Mouse (Mus musculus) heart, embryonic 11.5 days (tissue): ENCODE measurements around the gene Alcam. TPM values are rescaled to one million over a fixed set of nuclear protein-coding genes. Genes with fewer than 3 reads are reported as not detected.

Experiments
- ATAC-seq: fragments of 200-750 bp; cut with Nextera tagmentation; replicated peaks from 2 replicates; pipeline ENCODE4 v1.8.0; 2017; ENCODE audit warnings: moderate library complexity; ENCODE audit not compliant: insufficient number of reproducible peaks, low FRiP score, low TSS enrichment
- H3K27ac ChIP-seq: fragments of 300-500 bp; sonication (generic); 2 replicates; pipeline ENCODE4 v1.5.1; 2014; ENCODE audit warnings: mild to moderate bottlenecking, low read depth, low read length
- H3K27me3 ChIP-seq: fragments of 300-500 bp; sonication (generic); 2 replicates; pipeline ENCODE4 v1.6.1; 2014; ENCODE audit warnings: mild to moderate bottlenecking, low read length, mixed read lengths; ENCODE audit not compliant: control insufficient read depth, insufficient read depth
- H3K36me3 ChIP-seq: fragments of 300-500 bp; sonication (generic); 2 replicates; pipeline ENCODE4 v1.6.1; 2014; ENCODE audit warnings: mild to moderate bottlenecking, low read length, moderate library complexity, mixed read lengths; ENCODE audit not compliant: control insufficient read depth, insufficient read depth
- H3K4me1 ChIP-seq: fragments of 300-500 bp; sonication (generic); 2 replicates; pipeline ENCODE4 v1.6.1; 2014; ENCODE audit warnings: low read length; ENCODE audit not compliant: control insufficient read depth, insufficient read depth
- H3K4me2 ChIP-seq: fragments of 300-500 bp; sonication (generic); 2 replicates; pipeline ENCODE4 v1.6.1; 2014; ENCODE audit warnings: mild to moderate bottlenecking, moderate library complexity
- H3K4me3 ChIP-seq: fragments of 300-500 bp; sonication (generic); 2 replicates; pipeline ENCODE4 v1.5.1; 2014; ENCODE audit warnings: low read depth, low read length
- H3K9ac ChIP-seq: fragments of 300-500 bp; sonication (generic); 2 replicates; pipeline ENCODE4 v1.6.1; 2014; ENCODE audit warnings: mild to moderate bottlenecking, low read depth, low read length, moderate library complexity
- H3K9me3 ChIP-seq: fragments of 300-500 bp; sonication (generic); replicated peaks from 2 replicates; pipeline ENCODE4 v1.6.1; 2016; ENCODE audit warnings: low read length; ENCODE audit not compliant: control insufficient read depth
- WGBS: fragments of 180-500 bp; shearing (Covaris S2); extraction: QIAGEN DNeasy Blood & Tissue Kit; methylation state at CpG from one replicate; pipeline ENCODE4 v1.1.7; 2014; ENCODE audit not compliant: insufficient replicate concordance; 5-methylcytosine and 5-hydroxymethylcytosine counted together
- polyA plus RNA-seq: library from polyadenylated mRNA; unstranded; fragments of >200 nt; fragmentation: Nextera tagmentation; extraction: Ambion mirVana; gene quantifications from 2 replicates; pipeline ENCODE4 v1.2.1, GENCODE M21; 2014

The Alcam gene
- polyA plus RNA-seq, 1 experiment from 2014 or later: 42.3 TPM

DNA sequence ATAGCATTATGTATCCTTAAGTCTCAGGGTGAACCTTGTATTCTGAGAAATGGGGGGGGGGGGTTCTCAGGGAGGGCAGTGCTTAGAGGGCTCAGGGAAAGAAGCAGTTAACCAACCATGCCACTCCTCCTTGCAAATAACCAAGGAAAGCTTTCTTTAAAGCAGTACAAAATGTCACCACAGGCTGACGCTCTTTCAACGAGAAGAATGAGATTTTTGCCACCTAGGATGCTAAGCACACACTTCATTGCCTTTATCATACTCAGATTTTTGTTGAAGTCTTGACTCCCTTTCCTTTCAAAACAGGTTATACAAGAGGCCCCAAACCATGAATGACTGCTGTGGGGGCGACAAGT is 4.0 kb downstream of the Alcam start:
- Histone ChIP-seq H3K9me3 (no peaks in the 10 kb centered on the region), H3K36me3 (no peaks in the 10 kb centered on the region), H3K4me3 (peak overlapping the region; percentile 78), H3K4me1 (0 out of 2 replicates have a peak, but pooled peaks cover 3% of the 10 kb centered on the region), H3K9ac (peak overlapping the region; percentile 67; the same call in 1 of the 2 replicates), H3K27me3 (no peaks in the 10 kb centered on the region), H3K27ac (peak overlapping the region; percentile 62), H3K4me2 (peak overlapping the region; percentile 79)
- no peak for ATAC-seq
- 1% methylated on average over 3 of the region's 3 CpGs for WGBS

DNA sequence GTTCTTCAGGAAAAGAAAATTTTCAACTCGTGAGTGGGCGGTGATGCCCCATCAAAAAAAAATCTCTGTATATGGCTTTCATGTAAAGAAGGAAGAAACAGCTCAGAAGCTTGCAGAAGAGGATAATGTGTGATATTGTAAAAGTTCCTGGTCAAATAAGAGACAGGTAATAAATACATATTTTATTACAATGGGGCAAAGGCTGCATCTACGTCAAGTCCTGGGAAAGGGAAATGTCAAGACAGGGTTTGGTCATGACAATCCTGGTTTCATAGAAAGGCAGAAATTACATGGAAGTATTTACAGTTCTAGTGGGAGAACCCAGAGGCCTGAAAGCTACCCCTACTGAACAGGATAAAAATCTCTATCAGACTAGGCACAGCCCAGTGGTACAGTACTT is 7.9 kb downstream of the Alcam start:
- no peak for ATAC-seq
- Histone ChIP-seq H3K27ac (no peak overlapping the region), H3K4me1 (0 out of 2 replicates have a peak, but pooled peaks cover 5% of the 10 kb centered on the region), H3K4me3 (no peak overlapping the region), H3K27me3 (no peaks in the 10 kb centered on the region), H3K36me3 (no peaks in the 10 kb centered on the region), H3K4me2 (no peak overlapping the region), H3K9ac (no peak overlapping the region), H3K9me3 (no peaks in the 10 kb centered on the region)
- WGBS: 83% methylated on average over 3 of the region's 3 CpGs

DNA sequence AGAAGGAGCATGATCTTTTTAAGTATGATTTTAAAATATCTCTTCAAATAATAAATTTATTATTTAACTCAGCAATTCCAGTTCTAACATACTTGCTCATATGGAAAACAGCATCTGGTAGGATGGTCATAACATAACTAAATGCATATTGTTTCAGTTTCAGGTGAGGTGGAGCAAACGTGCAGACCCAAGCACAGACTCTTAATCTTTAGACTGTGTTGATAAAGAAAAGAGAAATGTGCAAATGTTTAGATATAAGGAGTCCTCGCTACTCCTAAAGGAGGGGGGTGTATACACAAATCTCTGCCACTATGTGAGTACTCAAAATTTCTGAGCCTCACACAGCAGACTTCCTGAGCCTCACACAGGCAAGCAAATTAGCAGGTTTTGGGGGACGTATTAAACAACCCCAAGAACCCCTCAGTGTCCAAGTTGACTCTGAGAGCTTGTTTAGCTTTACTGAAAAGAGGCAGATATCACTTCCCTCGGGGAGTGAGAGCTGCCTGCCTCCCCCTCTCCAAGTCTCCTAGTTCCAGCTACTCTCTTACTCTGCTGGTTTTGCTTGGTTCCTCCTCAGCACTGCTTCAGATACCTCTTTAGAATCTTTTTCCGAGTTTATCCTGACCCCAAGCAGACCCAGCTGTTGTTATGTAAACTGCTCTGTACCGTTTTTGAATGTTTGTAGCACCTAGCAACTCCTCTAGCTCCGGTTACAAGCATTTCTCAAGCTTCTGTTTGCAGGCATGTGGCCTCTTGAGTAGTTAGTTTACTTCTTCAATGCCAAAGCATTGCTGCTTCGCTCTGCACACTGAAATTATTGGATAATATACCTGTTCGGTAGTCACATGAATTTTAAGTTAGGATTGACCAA is 10.0 kb downstream of the Alcam start:
- Histone ChIP-seq H3K9me3 (no peaks in the 10 kb centered on the region), H3K27ac (no peak overlapping the region), H3K9ac (no peak overlapping the region), H3K4me1 (0 out of 2 replicates have a peak, but pooled peaks cover 4% of the 10 kb centered on the region), H3K36me3 (no peaks in the 10 kb centered on the region), H3K4me2 (no peak overlapping the region), H3K4me3 (no peak overlapping the region), H3K27me3 (no peaks in the 10 kb centered on the region)
- ATAC-seq: no peak
- WGBS: 39% methylated on average over 9 of the region's 9 CpGs

DNA sequence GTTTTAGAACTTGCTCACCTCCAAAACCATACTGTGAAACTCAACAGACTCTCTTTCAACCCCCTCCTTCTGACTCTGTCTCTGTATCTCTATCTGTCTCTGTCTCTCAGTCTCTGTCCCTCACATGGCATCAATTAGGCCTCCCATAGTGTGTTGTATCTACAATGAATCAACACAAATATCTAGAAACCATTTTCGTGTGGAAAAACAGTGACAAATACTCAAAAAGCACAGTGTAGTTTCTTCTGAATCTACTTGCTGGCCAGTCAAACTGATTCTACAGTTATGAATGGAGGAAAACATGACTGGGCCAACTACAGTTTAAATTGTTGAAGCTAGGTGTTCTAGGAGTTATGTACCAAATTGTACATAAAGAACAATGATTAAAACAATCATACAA is 10.8 kb downstream of the Alcam start:
- Histone ChIP-seq H3K27ac (no peak overlapping the region), H3K9ac (no peak overlapping the region), H3K4me1 (0 out of 2 replicates have a peak, but pooled peaks cover 2% of the 10 kb centered on the region), H3K36me3 (no peaks in the 10 kb centered on the region), H3K4me3 (no peak overlapping the region), H3K27me3 (no peaks in the 10 kb centered on the region), H3K9me3 (no peaks in the 10 kb centered on the region), H3K4me2 (no peak overlapping the region)
- 67% methylated on average over 1 of the region's 1 CpGs for WGBS
- no peak for ATAC-seq

DNA sequence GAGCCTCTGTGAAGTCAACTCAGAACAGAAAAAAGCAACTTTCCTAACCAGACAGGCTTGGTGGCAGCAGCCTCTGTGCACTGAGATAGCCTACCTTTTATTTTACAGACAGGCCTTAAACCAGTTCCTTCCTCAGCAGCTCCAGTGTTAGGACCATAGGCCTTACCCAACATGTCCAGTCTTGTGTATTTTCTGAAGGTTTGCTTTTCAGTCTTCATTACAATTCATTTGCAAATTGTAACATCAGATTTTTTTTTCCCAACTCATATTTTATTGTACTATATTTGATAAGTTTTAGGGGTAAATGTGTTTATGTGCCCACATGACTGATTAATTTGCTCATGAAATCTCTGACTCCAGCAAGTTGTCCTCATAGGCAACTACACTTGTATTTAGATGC is 14.3 kb downstream of the Alcam start:
- Histone ChIP-seq H3K4me2 (no peak overlapping the region), H3K4me3 (no peak overlapping the region), H3K36me3 (no peaks in the 10 kb centered on the region), H3K27me3 (no peaks in the 10 kb centered on the region), H3K27ac (no peak overlapping the region), H3K4me1 (0 out of 2 replicates have a peak, but pooled peaks cover 2% of the 10 kb centered on the region), H3K9me3 (no peaks in the 10 kb centered on the region), H3K9ac (no peak overlapping the region)
- no peak for ATAC-seq

DNA sequence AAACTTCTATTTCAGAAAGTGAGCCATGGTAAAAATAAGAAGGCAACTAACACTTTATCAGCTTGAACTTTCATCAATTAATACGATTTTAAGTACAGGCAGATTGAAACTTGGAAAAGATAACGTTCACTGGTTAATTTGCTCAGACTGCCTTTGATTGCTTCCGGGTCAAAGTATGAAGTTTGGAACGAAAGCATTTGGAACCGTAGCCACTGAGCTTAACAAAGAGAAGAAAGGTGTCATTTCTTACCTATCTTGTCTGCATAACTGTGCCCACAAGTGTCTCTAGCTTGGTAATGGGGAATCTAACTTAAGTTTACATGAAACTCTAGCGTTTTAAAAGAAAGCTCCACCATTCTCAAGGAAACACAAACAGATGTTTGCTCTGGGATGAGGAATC is 14.9 kb downstream of the Alcam start:
- no peak for ATAC-seq
- no peaks in the 10 kb centered on the region for H3K27me3 ChIP-seq
- H3K9me3 ChIP-seq: no peaks in the 10 kb centered on the region
- 0 out of 2 replicates have a peak, but pooled peaks cover 1% of the 10 kb centered on the region for H3K4me1 ChIP-seq
- H3K36me3 ChIP-seq: no peaks in the 10 kb centered on the region
- H3K27ac ChIP-seq: no peak overlapping the region
- H3K4me3 ChIP-seq: no peak overlapping the region
- WGBS: 79% methylated on average over 6 of the region's 6 CpGs
- no peak overlapping the region for H3K9ac ChIP-seq
- no peak overlapping the region for H3K4me2 ChIP-seq

DNA sequence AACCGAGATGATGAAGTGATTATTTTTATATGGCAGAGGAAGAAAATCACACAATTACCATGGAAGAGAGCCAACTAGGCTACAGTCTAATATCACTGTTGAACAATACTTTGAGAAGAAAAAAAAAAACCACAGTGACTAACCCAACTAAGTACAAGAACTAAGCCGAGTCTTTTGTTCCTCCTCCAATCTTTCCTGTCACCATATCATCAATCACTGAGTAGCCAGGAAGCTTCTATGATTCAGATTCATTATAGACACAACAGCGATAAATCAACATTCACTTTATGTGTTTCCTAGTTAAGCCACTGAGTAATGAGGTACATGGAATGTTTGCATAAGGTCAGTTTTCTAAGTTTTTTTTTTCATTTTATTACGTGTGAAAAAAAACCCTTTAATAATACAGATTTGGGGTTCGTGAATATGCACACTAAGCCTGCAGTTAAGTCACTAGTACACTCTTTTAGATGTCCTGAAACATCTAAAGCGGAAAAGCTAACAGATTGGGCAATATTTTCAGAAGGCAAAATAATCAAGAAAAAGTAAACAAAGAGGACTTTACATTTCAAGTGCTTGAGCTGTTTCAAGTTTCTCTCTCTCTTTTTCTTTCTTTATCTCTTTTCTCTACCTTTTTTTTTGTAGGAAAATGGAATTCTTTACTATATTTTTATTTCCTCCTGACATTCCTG is 15.5 kb downstream of the Alcam start:
- Histone ChIP-seq H3K9me3 (no peaks in the 10 kb centered on the region), H3K9ac (no peak overlapping the region), H3K4me2 (no peak overlapping the region), H3K4me1 (no peaks in the 10 kb centered on the region), H3K27me3 (no peaks in the 10 kb centered on the region), H3K4me3 (no peak overlapping the region), H3K36me3 (no peaks in the 10 kb centered on the region), H3K27ac (no peak overlapping the region)
- no peak for ATAC-seq
- 66% methylated on average over 6 of the region's 6 CpGs for WGBS

DNA sequence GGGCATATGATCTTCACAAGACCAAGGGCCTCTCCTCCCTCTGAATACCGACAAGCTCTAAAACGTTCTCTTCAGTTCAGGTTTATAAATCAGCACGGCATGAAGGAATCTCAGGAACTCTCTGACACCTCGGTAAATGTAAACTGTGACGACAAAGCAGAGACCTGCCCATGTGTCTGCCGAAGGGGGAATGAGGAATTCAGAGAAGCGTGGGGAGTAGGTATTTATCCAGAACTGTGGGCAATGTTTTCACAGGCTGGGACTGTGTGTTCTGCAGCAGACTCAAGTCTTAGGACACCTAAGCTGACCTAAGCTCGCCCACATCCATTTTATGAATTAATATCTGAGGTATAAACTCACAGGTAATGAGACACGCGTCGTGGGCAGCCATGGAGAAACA is 20.7 kb downstream of the Alcam start:
- WGBS: 45% methylated on average over 11 of the region's 11 CpGs
- Histone ChIP-seq H3K27ac (no peak overlapping the region), H3K4me2 (no peak overlapping the region), H3K4me1 (no peaks in the 10 kb centered on the region), H3K9ac (no peak overlapping the region; the same call in 1 of the 2 replicates), H3K9me3 (no peaks in the 10 kb centered on the region), H3K27me3 (no peaks in the 10 kb centered on the region), H3K36me3 (no peaks in the 10 kb centered on the region), H3K4me3 (no peak overlapping the region)
- no peak for ATAC-seq
